Mouse (Mus musculus): ENCODE data around the gene Ccdc58. TPM values are rescaled to one million over a fixed set of nuclear protein-coding genes. Genes with fewer than 3 reads are reported as not detected.
"Not testable (repeated sequence)": the region's sequence is repeated elsewhere in the genome, so short reads cannot be mapped to it uniquely, and the experiment has no call there.

The Ccdc58 gene
- polyA plus RNA-seq, 1 experiment from 2014 or later = 27.4 TPM

- no peaks in the 10 kb centered on the region for H3K36me3 ChIP-seq (replicated peaks)
- ATAC-seq (replicated peaks) = no peak
- no peaks in the 10 kb centered on the region for H3K4me1 ChIP-seq
- H3K4me2 ChIP-seq = no peak overlapping the region
- no peaks in the 10 kb centered on the region for H3K27me3 ChIP-seq (replicated peaks)
- H3K9ac ChIP-seq = no peak overlapping the region
- H3K27ac ChIP-seq = no peak overlapping the region
- no peak overlapping the region for H3K4me3 ChIP-seq
- WGBS = 86% methylated on average over 8 of the region's 8 CpGs
- H3K9me3 ChIP-seq = no peaks in the 10 kb centered on the region
Measured at GRCm38 (mm10) chr16:36057933-36058475, 13.5 kb upstream of the Ccdc58 start.

- H3K9ac ChIP-seq; H3K27me3 ChIP-seq (replicated peaks); H3K4me3 ChIP-seq; H3K36me3 ChIP-seq (replicated peaks); H3K9me3 ChIP-seq; H3K27ac ChIP-seq; H3K4me2 ChIP-seq; ATAC-seq (replicated peaks); H3K4me1 ChIP-seq: not testable (repeated sequence)
- 81% methylated on average over 1 of the region's 1 CpGs for WGBS
Measured at GRCm38 (mm10) chr16:36062534-36062933, 9.0 kb upstream of the Ccdc58 start.

- Histone ChIP-seq H3K4me2 (no peak overlapping the region), H3K27me3 (replicated peaks) (no peaks in the 10 kb centered on the region), H3K9me3 (no peaks in the 10 kb centered on the region), H3K4me3 (no peak overlapping the region), H3K4me1 (no peaks in the 10 kb centered on the region; the same call in 1 of the 2 replicates), H3K36me3 (replicated peaks) (no peaks in the 10 kb centered on the region), H3K27ac (no peak overlapping the region), H3K9ac (no peak overlapping the region)
- ATAC-seq (replicated peaks) = no peak
- WGBS = 84% methylated on average over 2 of the region's 2 CpGs
Measured at GRCm38 (mm10) chr16:36063315-36063714, 8.2 kb upstream of the Ccdc58 start.

- WGBS = 90% methylated on average over 5 of the region's 5 CpGs
- no peak overlapping the region for H3K9ac ChIP-seq
- peaks cover 9% of the 10 kb centered on the region for H3K4me1 ChIP-seq
- H3K36me3 ChIP-seq (replicated peaks) = no peaks in the 10 kb centered on the region
- H3K9me3 ChIP-seq = no peaks in the 10 kb centered on the region
- H3K4me3 ChIP-seq = no peak overlapping the region
- H3K27me3 ChIP-seq (replicated peaks) = no peaks in the 10 kb centered on the region
- H3K27ac ChIP-seq = no peak overlapping the region
- H3K4me2 ChIP-seq = no peak overlapping the region
- no peak for ATAC-seq (replicated peaks)
Measured at GRCm38 (mm10) chr16:36064904-36065303, 6.6 kb upstream of the Ccdc58 start.

- ATAC-seq (replicated peaks) = no peak
- Histone ChIP-seq H3K4me3 (no peak overlapping the region), H3K4me2 (no peak overlapping the region), H3K9me3 (no peaks in the 10 kb centered on the region), H3K27ac (no peak overlapping the region), H3K4me1 (peaks cover 20% of the 10 kb centered on the region), H3K36me3 (replicated peaks) (no peaks in the 10 kb centered on the region), H3K9ac (no peak overlapping the region), H3K27me3 (replicated peaks) (no peaks in the 10 kb centered on the region)
- WGBS = 74% methylated on average over 2 of the region's 2 CpGs
Measured at GRCm38 (mm10) chr16:36067694-36068093, 3.8 kb upstream of the Ccdc58 start.

- Histone ChIP-seq H3K36me3 (replicated peaks) (no peaks in the 10 kb centered on the region), H3K9me3 (no peaks in the 10 kb centered on the region), H3K4me3 (no peak overlapping the region), H3K9ac (no peak overlapping the region), H3K4me2 (no peak overlapping the region), H3K4me1 (peaks cover 23% of the 10 kb centered on the region), H3K27ac (no peak overlapping the region), H3K27me3 (replicated peaks) (no peaks in the 10 kb centered on the region)
- no peak for ATAC-seq (replicated peaks)
- 70% methylated on average over 3 of the region's 3 CpGs for WGBS
Measured at GRCm38 (mm10) chr16:36068356-36068755, 3.1 kb upstream of the Ccdc58 start.

- no peak for ATAC-seq (replicated peaks)
- no peaks in the 10 kb centered on the region for H3K27me3 ChIP-seq (replicated peaks)
- peaks cover 23% of the 10 kb centered on the region for H3K4me1 ChIP-seq
- 34% methylated on average over 9 of the region's 9 CpGs for WGBS
- no peaks in the 10 kb centered on the region for H3K9me3 ChIP-seq
- no peak overlapping the region for H3K27ac ChIP-seq
- H3K9ac ChIP-seq = no peak overlapping the region
- no peaks in the 10 kb centered on the region for H3K36me3 ChIP-seq (replicated peaks)
- peak overlapping the region; percentile 81 for H3K4me3 ChIP-seq
- H3K4me2 ChIP-seq = peak overlapping the region; percentile 61
Measured at GRCm38 (mm10) chr16:36069819-36070575, 1.5 kb upstream of the Ccdc58 start.

- under 1% methylated on average over 16 of the region's 16 CpGs for WGBS
Measured at GRCm38 (mm10) chr16:36071071-36071449, 425 bp upstream of the Ccdc58 start.

GRCm38 (mm10) chr16:36072410-36073011 lies 1.0 kb downstream of the Ccdc58 start:
- H3K36me3 ChIP-seq (replicated peaks) = no peaks in the 10 kb centered on the region
- H3K9ac ChIP-seq = peak overlapping the region; percentile 92
- H3K4me2 ChIP-seq = peak overlapping the region; percentile 61
- ATAC-seq (replicated peaks) = no peak
- peak overlapping the region; percentile 81 for H3K4me3 ChIP-seq
- peak overlapping the region; percentile 98; the same call in 1 of the 2 replicates for H3K27ac ChIP-seq
- H3K9me3 ChIP-seq = no peaks in the 10 kb centered on the region
- H3K27me3 ChIP-seq (replicated peaks) = no peaks in the 10 kb centered on the region
- 31% methylated on average over 8 of the region's 8 CpGs for WGBS
- peaks cover 23% of the 10 kb centered on the region for H3K4me1 ChIP-seq

More at GRCm38 (mm10) chr16:36071071-36071449, 425 bp upstream of the Ccdc58 start:
- Histone ChIP-seq H3K9me3 (no peaks in the 10 kb centered on the region), H3K4me3 (peak overlapping the region; percentile 81), H3K4me1 (peaks cover 23% of the 10 kb centered on the region), H3K4me2 (peak overlapping the region; percentile 61), H3K27ac (peak overlapping the region; percentile 98), H3K9ac (peak overlapping the region; percentile 92), H3K27me3 (replicated peaks) (no peaks in the 10 kb centered on the region), H3K36me3 (replicated peaks) (no peaks in the 10 kb centered on the region)
- no peak; the same call in none of the 2 replicates for ATAC-seq (replicated peaks)

- Histone ChIP-seq H3K36me3 (replicated peaks) (no peaks in the 10 kb centered on the region), H3K4me1 (peaks cover 16% of the 10 kb centered on the region), H3K4me3 (no peak overlapping the region), H3K4me2 (no peak overlapping the region), H3K9me3 (no peaks in the 10 kb centered on the region), H3K27me3 (replicated peaks) (no peaks in the 10 kb centered on the region), H3K9ac (no peak overlapping the region), H3K27ac (no peak overlapping the region)
- WGBS = 97% methylated on average over 3 of the region's 3 CpGs
- no peak for ATAC-seq (replicated peaks)
Measured at GRCm38 (mm10) chr16:36074772-36075171, 3.3 kb downstream of the Ccdc58 start.

- no peak overlapping the region for H3K4me2 ChIP-seq
- no peaks in the 10 kb centered on the region for H3K27me3 ChIP-seq (replicated peaks)
- H3K4me3 ChIP-seq = no peak overlapping the region
- WGBS = 96% methylated on average over 3 of the region's 3 CpGs
- no peak overlapping the region for H3K9ac ChIP-seq
- H3K4me1 ChIP-seq = no peaks in the 10 kb centered on the region
- no peak for ATAC-seq (replicated peaks)
- no peaks in the 10 kb centered on the region for H3K9me3 ChIP-seq
- no peak overlapping the region for H3K27ac ChIP-seq
- H3K36me3 ChIP-seq (replicated peaks) = peaks cover 2% of the 10 kb centered on the region; the same call in 1 of the 2 replicates
Measured at GRCm38 (mm10) chr16:36079916-36080315, 8.4 kb downstream of the Ccdc58 start.

GRCm38 (mm10) chr16:36087846-36088245 lies 16.4 kb downstream of the Ccdc58 start:
- ATAC-seq (replicated peaks) = no peak
- Histone ChIP-seq H3K27ac (no peak overlapping the region), H3K4me2 (no peak overlapping the region), H3K27me3 (replicated peaks) (no peaks in the 10 kb centered on the region), H3K4me3 (no peak overlapping the region), H3K9ac (no peak overlapping the region), H3K9me3 (no peaks in the 10 kb centered on the region), H3K4me1 (no peaks in the 10 kb centered on the region), H3K36me3 (replicated peaks) (peaks cover 12% of the 10 kb centered on the region; the same call in 1 of the 2 replicates)
- 96% methylated on average over 4 of the region's 4 CpGs for WGBS

Data from midbrain, embryonic 15.5 days (tissue).